Mouse (Mus musculus): ENCODE measurements around the gene Wdr24.
"Not testable (repeated sequence)": the region's sequence is repeated elsewhere in the genome, so short reads cannot be mapped to it uniquely, and the experiment has no call there.

Wdr24 gene

DNA sequence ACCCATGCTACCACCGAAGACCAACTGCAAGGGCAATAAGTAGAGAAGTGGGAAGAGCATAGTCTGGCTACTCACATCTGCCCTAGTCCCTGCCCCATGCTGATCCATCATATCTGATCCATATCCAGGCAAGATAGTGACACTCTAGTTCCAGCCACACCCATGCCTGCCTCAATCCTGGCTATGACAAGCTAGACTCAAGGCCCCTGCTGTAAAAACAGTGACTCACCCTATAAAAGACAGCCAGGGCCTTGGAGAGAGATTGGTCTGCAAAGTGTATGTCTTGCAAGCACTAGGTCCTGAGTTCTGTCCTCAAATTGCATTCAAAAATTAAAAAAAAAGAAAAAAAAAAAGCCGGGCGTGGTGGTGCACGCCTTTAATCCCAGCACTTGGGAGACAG is 16.9 kb upstream of the Wdr24 start:
- DNase-seq (ENCODE audit: extremely low read depth, low read depth, low spot score), result no peak

DNA sequence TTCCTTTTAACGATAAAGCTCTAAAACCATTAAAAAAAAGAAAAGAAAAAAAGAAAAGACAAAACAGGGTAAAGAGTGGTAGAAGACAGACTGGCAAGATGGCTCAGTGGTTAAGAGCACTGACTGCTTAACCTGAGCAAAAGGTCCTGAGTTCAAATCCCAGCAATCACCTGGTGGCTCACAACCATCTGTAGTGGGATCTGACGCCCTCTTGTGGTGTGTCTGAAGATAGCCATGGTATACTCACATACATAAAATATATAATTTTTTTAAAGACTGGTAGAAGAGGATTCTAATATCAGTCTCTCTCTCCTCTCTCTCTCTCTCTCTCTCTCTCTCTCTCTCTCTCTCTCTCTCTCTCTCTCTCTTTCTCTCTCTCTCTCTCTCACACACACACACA is 16.0 kb upstream of the Wdr24 start:
- not testable (repeated sequence) for DNase-seq (ENCODE audit: extremely low read depth, low read depth, low spot score)

DNA sequence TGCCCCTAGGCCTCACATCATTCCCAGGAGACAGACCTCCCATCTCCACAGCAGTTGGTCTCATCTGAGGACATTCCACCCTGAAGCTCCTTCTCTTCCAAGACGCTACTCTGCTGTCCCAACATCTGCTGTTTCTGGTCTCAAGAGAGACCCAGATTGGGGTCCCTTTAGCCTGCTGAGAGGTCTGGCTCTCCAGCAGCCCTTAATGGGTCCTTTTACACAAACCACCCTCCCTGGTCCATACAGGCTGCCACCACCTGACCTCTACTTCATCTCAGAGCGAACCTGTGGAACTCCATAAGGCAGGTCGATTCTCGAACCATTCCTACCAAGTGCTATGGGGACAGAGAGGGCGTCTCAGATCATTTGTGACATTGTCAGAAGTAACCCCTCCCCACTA is 15.4 kb upstream of the Wdr24 start:
- DNase-seq (ENCODE audit: extremely low read depth, low read depth, low spot score), result no peak

DNA sequence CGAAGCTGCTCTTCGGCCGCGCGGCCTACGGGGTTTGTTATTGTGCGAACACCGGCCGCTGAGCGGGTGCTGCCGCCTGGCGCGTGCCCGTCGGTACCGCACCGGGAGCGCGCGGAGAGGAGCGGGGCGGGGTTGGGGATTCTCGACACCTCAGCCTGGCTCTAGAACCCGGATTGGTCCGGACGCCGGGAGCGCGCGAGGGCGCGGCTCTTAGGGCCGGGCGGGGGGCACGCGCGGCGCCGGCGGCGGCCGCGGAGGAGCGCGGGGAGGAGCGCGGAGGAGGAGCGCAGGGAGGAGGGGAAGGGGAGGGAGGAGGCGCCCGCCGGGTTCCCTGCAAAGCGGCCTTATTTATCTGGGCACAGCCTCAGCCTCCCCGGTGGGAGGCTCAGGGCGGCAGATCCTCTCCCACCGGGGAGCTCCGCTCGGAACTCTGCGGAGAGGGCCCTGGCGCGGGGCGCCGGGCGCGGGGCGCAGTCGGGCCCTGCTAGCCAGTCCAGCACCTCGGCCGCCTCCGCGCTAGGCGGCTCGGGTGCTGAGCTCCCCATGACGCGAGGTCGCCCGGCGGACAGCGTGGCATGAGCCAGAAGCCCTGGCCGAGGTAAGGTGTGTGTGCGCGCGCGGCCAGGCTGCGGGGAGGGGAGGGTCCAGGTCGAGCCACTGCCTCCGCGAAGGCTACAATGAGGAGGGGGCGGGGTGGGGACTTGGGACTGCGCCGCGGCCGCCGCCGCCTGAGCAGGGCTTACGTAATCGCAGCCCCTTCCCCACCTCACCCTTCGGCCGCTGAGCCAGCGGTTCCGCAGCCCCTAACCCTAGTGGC is 14.4 kb upstream of the Wdr24 start, which contains the start of gene Fbxl16:
Gene Fbxl16 (plus strand): TSS at position 297 of the 817 bp plus-strand sequence.
- DNase-seq (ENCODE audit: extremely low read depth, low read depth, low spot score), result no peak

DNA sequence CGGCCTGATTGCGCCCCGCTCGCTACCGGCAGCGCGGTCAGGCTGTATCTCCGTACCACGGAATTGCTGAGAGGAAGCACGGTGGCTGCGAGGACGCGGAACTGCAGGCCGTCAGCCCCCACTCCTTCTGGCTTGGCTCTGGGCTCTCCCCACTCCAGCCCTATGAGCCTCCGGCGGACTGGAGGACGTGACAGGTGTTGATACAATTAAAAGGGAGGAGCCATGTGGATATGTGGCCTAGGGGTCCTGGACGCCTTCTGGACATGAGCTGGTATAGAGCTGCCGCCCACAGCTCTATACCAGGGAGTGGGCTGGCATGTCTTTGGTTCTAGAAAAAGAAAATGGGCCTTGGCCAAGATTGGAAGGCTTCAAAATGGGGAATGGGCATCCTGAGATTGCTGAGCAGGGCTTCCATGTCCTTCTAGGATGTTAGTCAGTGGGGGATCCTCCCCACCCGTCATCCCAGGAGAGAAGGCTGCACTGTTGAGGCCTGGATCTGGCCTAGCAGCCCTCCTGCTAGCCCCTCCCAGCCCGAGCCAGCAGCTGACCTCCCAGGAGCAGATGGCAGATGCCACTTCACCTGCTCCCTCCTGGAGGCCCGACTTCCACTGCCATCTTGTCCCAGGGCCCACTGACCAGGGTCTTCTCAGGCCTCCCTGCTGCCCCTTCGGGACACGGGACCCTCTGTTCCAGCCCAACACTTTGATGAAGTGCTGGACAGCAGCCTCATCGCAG is 13.7 kb upstream of the Wdr24 start:
- DNase-seq (ENCODE audit: extremely low read depth, low read depth, low spot score), result no peak

DNA sequence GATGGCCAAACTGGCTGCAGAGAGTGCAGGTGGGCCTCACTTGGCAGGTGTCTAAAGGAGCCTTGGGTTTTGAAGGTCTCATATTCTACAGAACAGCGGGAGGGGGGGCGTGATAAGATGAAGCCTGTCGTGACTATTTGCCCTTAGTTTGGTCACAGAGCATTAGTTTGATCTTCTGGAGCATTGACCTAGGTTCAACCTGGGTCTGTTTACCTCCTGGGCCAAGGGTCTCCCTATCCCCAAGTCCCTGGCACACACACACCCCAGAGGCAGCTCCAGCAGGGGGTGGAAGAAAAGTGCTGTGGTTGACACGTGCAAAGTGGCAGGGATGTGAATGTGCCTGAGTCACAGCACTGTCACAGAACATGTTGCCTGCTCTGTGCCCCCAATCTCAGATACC is 12.5 kb upstream of the Wdr24 start:
- no peak for DNase-seq (ENCODE audit: extremely low read depth, low read depth, low spot score)

DNA sequence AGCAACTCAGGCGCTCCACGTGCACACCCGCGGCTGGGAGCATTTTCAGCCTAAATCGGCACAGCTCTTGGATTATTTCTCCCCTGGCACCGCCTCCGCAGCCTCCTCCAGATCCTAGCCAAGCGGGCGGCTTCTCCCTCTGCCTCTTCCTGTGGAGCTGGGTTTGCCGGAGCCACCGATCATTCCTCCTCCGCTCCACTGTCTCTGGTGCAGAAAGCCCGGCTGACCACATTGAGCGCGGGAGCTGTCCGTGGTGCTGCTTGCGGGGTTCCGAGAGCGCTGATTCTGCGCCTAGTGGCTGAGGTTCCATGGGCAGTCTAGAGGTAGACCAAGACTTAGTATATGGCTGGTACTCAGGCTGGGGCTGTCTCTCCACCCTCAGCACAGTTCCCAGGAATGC is 10.0 kb upstream of the Wdr24 start:
- no peak for DNase-seq (ENCODE audit: extremely low read depth, low read depth, low spot score)

DNA sequence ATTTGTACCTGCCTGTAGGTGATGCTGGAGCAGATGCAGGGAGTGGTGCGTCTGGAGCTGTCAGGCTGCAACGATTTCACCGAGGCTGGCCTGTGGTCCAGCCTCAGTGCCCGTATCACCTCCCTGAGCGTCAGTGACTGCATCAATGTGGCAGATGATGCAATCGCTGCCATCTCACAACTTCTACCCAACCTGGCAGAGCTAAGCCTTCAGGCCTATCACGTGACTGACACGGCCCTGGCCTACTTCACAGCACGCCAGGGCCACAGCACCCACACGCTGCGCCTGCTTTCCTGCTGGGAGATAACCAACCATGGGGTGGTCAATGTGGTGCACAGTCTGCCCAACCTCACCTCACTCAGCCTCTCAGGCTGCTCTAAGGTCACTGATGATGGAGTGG is 5.8 kb upstream of the Wdr24 start:
- DNase-seq (ENCODE audit: extremely low read depth, low read depth, low spot score), result no peak

DNA sequence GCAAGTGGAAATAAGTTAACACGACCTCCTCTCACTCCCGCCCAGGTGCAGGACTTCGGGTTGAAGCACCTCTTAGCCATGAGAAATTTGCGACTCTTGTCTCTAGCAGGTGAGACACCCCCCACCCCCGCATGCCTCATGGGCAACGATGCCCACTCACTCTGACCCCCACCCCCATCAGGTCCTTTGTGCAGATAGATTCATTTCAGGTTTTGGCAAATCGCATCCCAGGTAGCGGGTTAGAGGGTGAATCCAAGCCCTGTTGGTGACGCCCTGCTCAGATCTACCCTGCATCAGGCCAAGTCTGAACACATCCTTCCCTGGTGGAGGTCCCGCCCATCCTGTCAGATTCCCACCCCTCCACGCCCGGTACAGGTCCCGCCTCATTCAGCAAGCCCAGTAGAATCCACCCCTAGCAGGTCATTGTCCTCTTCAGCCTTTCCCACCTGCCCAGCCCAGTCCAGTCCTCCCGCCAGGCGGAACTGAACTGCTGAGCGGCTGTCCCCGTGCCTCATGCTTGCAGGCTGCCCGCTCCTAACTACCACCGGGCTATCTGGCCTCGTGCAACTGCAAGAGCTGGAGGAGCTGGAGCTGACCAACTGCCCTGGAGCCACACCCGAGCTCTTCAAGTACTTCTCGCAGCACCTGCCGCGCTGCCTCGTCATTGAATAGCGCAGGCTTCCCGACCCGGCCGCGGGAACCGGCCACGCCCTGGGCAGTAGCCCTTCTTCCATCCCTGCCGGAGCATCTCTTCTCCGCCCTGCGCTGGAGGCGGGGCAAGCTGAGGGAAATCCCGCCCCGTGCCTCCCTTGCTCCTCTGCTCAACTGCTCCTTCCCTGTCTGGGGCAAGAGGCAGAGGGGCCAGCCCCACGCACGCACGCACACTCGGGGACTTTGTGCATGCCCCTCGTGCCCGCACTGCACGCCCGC is 4.3 kb upstream of the Wdr24 start:
- DNase-seq (ENCODE audit: extremely low read depth, low read depth, low spot score), result no peak

DNA sequence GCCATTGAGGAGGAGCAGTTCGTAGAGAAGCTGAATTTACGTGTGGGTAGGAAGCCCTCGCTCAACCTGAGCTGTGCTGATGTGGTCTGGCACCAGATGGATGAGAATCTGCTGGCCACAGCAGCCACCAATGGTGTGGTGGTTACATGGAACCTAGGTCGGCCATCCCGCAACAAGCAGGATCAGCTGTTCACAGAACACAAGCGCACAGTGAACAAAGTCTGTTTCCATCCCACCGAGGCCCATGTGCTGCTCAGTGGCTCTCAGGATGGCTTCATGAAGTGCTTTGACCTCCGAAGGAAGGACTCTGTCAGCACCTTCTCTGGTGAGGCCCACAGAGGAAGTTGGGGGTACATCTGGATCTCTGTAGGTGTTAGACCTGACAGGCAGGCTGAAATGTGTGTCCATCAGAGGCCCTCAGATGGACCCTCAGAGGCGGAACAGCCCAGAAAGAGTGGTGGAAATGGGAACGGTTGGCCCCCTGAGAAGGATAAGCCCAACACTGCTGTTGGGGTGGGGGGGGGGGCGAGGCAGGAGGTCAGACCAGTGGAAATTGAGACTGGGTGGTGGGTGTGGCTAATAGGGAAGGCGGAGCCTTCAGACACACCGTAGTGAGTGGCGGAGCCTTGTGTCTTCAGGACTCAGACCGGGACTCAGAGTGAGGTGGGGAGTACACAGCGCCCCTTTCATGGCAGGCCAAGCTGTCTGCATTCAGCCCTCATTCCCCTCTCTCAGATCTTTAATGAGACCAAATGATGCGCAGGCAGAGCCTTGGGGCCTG is 1.1 kb downstream of the Wdr24 start:
- no peak for DNase-seq (ENCODE audit: extremely low read depth, low read depth, low spot score)

DNA sequence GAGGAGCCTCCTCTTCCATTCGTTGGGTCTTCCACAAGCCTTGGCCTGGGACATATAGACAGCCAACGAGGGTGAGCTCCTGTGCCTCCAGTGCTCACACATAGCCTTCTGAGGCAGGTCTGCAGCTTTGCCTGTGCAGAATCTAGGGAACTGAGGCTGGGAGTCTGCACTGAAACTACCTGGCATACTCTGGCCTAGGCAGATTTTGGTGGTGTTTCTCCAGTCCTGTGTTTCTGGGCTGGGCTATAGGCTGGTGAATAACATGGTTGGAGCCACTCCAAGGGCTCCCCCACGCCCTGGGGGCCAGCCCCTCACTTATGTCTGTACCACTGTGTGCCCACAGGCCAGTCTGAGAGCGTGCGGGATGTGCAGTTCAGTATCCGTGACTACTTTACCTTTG is 1.9 kb downstream of the Wdr24 start:
- DNase-seq (ENCODE audit: extremely low read depth, low read depth, low spot score), result no peak

DNA sequence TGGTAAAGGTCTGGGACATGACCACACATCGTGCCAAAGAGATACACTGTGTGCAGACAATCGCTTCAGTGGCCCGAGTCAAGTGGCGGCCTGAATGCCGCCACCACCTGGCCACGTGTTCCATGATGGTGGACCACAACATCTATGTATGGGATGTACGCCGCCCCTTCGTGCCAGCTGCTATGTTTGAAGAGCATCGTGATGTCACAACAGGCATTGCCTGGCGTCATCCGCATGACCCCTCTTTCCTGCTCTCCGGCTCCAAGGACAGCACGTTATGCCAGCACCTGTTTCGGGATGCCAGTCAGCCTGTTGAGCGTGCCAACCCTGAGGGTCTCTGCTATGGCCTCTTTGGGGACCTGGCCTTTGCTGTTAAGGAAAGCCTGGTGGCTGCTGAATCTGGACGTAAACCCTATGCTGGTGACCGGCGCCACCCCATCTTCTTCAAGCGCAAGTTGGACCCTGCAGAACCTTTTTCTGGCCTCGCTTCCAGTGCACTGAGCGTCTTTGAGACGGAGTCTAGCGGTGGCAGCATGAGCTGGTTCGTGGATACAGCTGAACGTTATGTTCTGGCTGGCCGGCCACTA is 2.6 kb downstream of the Wdr24 start:
- DNase-seq (ENCODE audit: extremely low read depth, low read depth, low spot score), result no peak

DNA sequence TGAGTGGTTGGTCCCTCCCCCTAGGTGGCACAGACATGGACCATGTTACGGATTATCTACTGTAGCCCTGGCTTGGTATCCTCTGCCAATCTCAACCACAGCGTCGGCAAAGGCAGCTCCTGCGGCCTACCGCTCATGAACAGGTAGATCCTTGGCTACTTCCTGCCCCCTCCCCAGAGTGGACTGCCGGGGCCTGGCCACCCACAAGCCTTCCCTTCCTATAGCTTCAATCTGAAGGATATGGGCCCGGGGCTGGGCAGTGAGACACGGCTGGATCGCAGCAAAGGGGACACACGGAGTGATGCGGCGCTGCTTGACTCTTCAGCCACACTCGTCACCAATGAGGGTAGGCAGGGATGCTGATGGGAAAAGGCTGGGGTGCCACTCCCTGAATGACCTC is 3.6 kb downstream of the Wdr24 start:
- no peak for DNase-seq (ENCODE audit: extremely low read depth, low read depth, low spot score)

DNA sequence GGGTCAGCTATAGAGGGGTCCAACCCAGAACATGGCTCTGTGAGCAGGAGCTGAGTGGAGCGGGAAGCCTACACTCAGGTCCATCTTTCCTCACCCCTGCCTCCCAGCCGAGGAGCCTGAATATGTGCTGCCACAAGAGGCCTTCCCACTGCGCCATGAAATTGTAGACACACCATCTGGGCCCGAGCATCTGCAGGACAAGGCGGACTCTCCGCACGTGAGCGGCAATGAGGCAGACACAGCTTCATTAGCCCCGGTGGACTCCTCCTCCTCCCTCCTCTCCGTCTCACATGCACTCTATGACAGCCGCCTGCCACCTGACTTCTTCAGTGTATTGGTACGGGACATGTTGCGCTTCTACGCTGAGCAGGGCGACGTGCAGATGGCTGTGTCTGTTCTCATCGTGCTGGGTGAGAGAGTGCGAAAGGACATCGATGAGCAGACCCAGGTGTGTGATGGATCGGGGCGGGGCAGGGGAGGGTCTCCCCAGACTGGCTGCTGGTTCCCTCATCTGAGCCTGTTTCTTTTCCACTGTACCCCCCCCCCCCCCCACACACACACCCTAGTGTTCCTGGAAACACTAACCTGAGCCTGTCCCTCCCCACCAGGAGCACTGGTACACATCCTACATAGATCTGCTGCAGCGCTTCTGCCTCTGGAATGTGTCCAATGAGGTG is 4.3 kb downstream of the Wdr24 start:
- no peak for DNase-seq (ENCODE audit: extremely low read depth, low read depth, low spot score)

DNA sequence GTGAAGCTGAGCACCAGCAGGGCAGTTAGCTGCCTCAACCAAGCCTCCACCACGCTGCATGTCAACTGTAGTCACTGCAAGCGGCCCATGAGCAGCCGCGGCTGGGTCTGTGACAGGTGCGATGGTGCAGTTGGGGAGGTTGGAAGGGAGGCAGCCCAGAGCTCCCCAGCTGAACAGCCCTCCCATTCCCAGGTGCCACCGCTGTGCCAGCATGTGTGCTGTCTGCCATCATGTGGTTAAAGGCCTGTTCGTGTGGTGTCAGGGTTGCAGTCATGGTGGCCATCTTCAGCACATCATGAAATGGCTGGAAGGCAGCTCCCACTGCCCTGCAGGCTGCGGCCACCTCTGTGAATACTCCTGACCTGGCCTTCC is 4.8 kb downstream of the Wdr24 start:
- DNase-seq (ENCODE audit: extremely low read depth, low read depth, low spot score), result no peak

DNA sequence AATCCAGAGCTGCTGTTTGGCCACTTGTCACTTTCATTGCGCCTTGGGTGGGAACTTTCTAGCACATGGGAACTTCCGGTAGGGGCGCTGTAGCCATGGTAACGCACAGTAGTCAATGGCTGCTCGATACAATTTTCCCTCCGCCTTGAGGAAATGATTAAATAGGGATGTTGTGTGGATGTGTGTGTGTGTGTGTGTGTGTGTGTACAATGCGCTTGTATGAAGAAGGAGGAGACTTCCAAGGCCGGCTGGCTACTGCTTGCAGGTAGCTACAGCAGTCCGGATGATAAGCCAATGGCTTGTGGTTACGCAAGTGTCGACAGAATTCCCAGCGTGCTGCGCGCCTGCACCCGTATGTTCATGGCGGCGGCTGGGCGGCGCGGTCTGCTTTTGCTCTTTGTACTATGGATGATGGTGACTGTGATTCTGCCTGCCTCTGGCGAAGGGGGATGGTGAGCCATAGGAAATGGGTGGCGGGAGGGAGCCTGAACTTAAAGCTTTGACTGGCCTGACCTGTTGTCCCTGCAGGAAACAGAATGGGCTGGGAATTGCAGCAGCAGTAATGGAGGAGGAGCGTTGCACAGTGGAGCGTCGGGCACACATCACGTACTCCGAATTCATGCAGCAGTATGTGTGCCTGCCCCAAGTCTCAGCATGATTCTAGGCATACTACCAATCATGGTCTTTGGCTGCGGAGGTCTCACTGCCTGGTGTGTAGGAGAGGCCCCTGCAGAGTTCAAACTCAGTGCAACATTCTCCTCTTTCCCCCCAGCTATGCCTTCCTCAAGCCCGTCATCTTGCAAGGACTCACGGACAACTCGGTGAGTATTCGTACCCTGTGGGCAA is 5.5 kb downstream of the Wdr24 start, which contains the start of gene Jmjd8:
Gene Jmjd8 (plus strand): TSS at position 156 of the 846 bp plus-strand sequence.
- no peak for DNase-seq (ENCODE audit: extremely low read depth, low read depth, low spot score)

DNA sequence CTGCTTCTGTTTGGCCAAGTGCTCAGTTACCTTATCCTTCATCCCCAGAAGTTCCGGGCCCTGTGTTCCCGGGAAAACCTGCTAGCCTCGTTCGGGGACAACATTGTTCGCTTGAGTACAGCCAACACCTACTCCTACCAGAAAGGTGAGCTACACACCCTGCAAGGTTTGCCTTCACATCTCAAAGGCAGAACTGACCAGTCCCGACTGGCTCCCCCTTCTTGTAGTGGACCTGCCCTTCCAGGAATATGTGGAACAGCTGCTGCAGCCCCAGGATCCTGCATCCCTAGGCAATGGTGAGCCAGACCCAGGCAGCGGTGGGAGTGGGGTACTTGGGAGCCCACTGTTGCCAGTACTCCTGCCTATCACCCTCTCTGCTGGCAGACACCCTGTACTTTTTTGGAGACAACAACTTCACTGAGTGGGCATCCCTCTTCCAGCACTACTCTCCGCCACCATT is 6.2 kb downstream of the Wdr24 start:
- no peak for DNase-seq (ENCODE audit: extremely low read depth, low read depth, low spot score)

DNA sequence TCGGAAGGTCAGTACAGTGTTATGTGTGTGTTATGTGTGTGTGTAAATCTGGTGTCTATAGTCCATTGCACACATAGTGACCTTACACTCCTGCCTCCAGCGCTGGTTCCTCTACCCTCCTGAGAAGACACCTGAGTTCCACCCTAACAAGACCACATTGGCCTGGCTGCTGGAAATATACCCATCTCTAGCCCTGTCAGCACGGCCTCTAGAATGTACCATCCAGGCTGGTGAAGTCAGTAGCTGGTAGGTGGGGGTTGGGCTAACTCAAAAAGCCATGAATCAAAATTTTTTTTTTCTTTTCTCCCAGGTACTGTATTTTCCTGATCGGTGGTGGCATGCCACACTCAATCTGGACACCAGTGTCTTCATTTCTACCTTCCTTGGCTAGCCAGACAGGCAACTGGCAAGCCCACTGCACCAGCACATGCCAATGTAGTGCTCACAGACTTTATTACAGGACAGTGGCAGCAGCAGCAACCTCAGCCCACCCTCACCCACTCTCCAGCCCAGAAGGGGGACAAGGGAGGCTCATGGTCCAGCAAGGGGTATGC is 6.8 kb downstream of the Wdr24 start:
- no peak for DNase-seq (ENCODE audit: extremely low read depth, low read depth, low spot score)
